ENCODE assay signal across 18 mouse cellular contexts in the genomic region with DNA sequence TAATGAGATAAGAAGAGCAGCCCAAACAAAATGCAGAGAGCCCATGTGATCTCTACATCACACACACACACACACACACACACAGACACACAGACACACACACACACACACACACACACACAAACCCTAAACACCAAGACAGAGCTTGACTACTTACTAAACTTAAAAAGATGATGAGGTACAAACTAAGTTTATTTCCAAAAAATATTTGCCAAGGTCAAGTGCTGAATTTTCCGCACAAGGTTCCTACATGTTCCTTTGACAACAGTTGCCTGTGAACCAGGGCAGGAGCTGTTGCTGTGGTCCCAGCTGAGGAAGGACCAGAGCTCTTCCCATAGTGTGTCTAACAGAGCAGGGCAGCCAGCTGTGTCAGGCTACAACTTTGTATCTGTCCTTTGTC. TPM values are rescaled to one million over a fixed set of nuclear protein-coding genes. Genes with fewer than 3 reads are reported as not detected.
DNase-seq lines count a peak whose midpoint lies in the region; ATAC-seq and TF ChIP-seq lines count a peak whose summit lies in the region.
"Had no signal": no experiment of that assay in that cellular context is flagged by ENCODE, and none has a peak within 500 bp of the region (broad histone marks: within the 10 kb centered on the region; RNA-seq: fewer than 3 reads in every experiment).

No protein-coding gene starts in this region.

- no peak overlapping the region for H3K4me3 ChIP-seq in heart, embryonic 10.5 days
- H3K4me3 ChIP-seq in spleen, adult 2 months (ENCODE audit: extremely low read depth, insufficient read depth, insufficient read length), result peak overlapping the region; percentile 68
- H3K4me3 ChIP-seq in small intestine, adult 2 months (ENCODE audit: low read depth, low read length), result peak overlapping the region; percentile 57
- H3K4me3 ChIP-seq in hindbrain, embryonic 11.5 days (ENCODE audit: low read depth, low read length), result no peak overlapping the region
- H3K4me3 ChIP-seq: erythroblast, embryonic 14.5 days; hindbrain, embryonic 12.5 days had no signal

- no peak for TF ChIP-seq POLR2A in spleen, adult 2 months (IDR thresholded peaks at IDR 0.05; ENCODE audit: low read depth, low read length)
- no peak for TF ChIP-seq POLR2A in small intestine, adult 2 months (IDR thresholded peaks at IDR 0.05; ENCODE audit: low read depth, low read length)

- no peaks in the 10 kb centered on the region for H3K9me3 ChIP-seq in heart, embryonic 10.5 days
- no peaks in the 10 kb centered on the region for H3K9me3 ChIP-seq in hindbrain, embryonic 11.5 days (ENCODE audit: control insufficient read depth, low read length)
- H3K9me3 ChIP-seq: hindbrain, embryonic 12.5 days had no signal

- H3K36me3 ChIP-seq in heart, embryonic 10.5 days, result no peaks in the 10 kb centered on the region
- peaks cover 6% of the 10 kb centered on the region; the same call in 1 of the 2 replicates for H3K36me3 ChIP-seq in spleen, adult 2 months (ENCODE audit: control insufficient read depth, insufficient read depth, low read length)
- H3K36me3 ChIP-seq in small intestine, adult 2 months (ENCODE audit: control insufficient read depth, insufficient read depth, low read length), result no peaks in the 10 kb centered on the region
- no peaks in the 10 kb centered on the region for H3K36me3 ChIP-seq in hindbrain, embryonic 11.5 days (ENCODE audit: control insufficient read depth, insufficient read depth, low read length)
- H3K36me3 ChIP-seq: hindbrain, embryonic 12.5 days had no signal

- ATAC-seq in hindbrain, embryonic 11.5 days (ENCODE audit: low FRiP score), result no peak
- ATAC-seq: forebrain, postnatal 0 days; intestine, postnatal 0 days had no signal

- peaks cover 4% of the 10 kb centered on the region; the same call in 1 of the 2 replicates for H3K4me1 ChIP-seq in heart, embryonic 10.5 days
- peaks cover 7% of the 10 kb centered on the region; the same call in 1 of the 2 replicates for H3K4me1 ChIP-seq in spleen, adult 2 months (ENCODE audit: control insufficient read depth, insufficient read depth, insufficient read length)
- H3K4me1 ChIP-seq in small intestine, adult 2 months (ENCODE audit: control insufficient read depth, insufficient read depth, insufficient read length, low read length), result no peaks in the 10 kb centered on the region; the same call in 1 of the 2 replicates
- H3K4me1 ChIP-seq in hindbrain, embryonic 11.5 days (replicated peaks; ENCODE audit: control insufficient read depth, insufficient read depth, low read length), result no peaks in the 10 kb centered on the region
- H3K4me1 ChIP-seq: hindbrain, embryonic 12.5 days had no signal

- 56% methylated on average over 1 of the region's 1 CpGs for WGBS in heart, embryonic 10.5 days
- WGBS in spleen, adult 2 months, result 73% methylated on average over 1 of the region's 1 CpGs
- 61% methylated on average over 1 of the region's 1 CpGs for WGBS in small intestine, adult 2 months
- WGBS in hindbrain, embryonic 11.5 days, result 91% methylated on average over 1 of the region's 1 CpGs

- no peak overlapping the region for H3K9ac ChIP-seq in hindbrain, embryonic 11.5 days (ENCODE audit: low read depth, low read length)
- H3K9ac ChIP-seq: forebrain, postnatal 0 days; hindbrain, embryonic 12.5 days; lung, embryonic 14.5 days had no signal

- no peaks in the 10 kb centered on the region for H3K27me3 ChIP-seq in heart, embryonic 10.5 days (ENCODE audit: insufficient read depth, poor library complexity, severe bottlenecking)
- no peaks in the 10 kb centered on the region for H3K27me3 ChIP-seq in spleen, adult 2 months (ENCODE audit: control insufficient read depth, insufficient read depth, low read length)
- no peaks in the 10 kb centered on the region for H3K27me3 ChIP-seq in small intestine, adult 2 months (ENCODE audit: control insufficient read depth, insufficient read depth, low read length)
- H3K27me3 ChIP-seq in hindbrain, embryonic 11.5 days (ENCODE audit: control insufficient read depth, insufficient read depth, low read length), result no peaks in the 10 kb centered on the region
- H3K27me3 ChIP-seq: hindbrain, embryonic 12.5 days had no signal

- DNase-seq in heart, embryonic 10.5 days (ENCODE audit: low spot score), result no peak
- DNase-seq in heart, adult 18-20 months, result no peak
- no peak for DNase-seq in spleen, adult 2 months (ENCODE audit: low read depth in 1 of 2, low spot score in 2 of 2)
- DNase-seq in spleen, postnatal 36 days (ENCODE audit: low spot score in 2 of 2), result no peak
- DNase-seq in ZHBTc4 (ENCODE audit: low read depth, low spot score), result peak; percentile 4
- DNase-seq in hindbrain, embryonic 11.5 days (ENCODE audit: low spot score), result no peak
- no peak for DNase-seq in right cerebral cortex, postnatal 4 days
- DNase-seq: cerebellum, postnatal 14 days; forebrain, postnatal 0 days; gastrocnemius, postnatal 25 days; retina, postnatal 1 day had no signal

- TF ChIP-seq CTCF in spleen, adult 2 months (IDR thresholded peaks at IDR 0.05; ENCODE audit: extremely low read depth, insufficient read depth, insufficient read length, insufficient replicate concordance), result no peak
- TF ChIP-seq CTCF in small intestine, adult 2 months (IDR thresholded peaks at IDR 0.05; ENCODE audit: extremely low read depth, insufficient read length, insufficient replicate concordance, low read depth, low read length), result no peak

- H3K4me2 ChIP-seq in hindbrain, embryonic 11.5 days (replicated peaks; ENCODE audit: low read depth, low read length), result no peak overlapping the region
- H3K4me2 ChIP-seq: hindbrain, embryonic 12.5 days; lung, embryonic 14.5 days had no signal

- peak overlapping the region; percentile 22; the same call in 1 of the 2 replicates for H3K27ac ChIP-seq in heart, embryonic 10.5 days
- peak overlapping the region; percentile 83 for H3K27ac ChIP-seq in spleen, adult 2 months (ENCODE audit: insufficient read depth, low read length)
- H3K27ac ChIP-seq in small intestine, adult 2 months (ENCODE audit: insufficient read depth, low read depth, low read length), result peak overlapping the region; percentile 57
- no peak overlapping the region for H3K27ac ChIP-seq in hindbrain, embryonic 11.5 days (ENCODE audit: low read depth, low read length)
- H3K27ac ChIP-seq: hindbrain, embryonic 12.5 days had no signal

RNA-seq across cellular contexts. Expression of gene Gbp9, which starts 0.4 kb away (rescaled TPM):
- polyA plus RNA-seq in heart, embryonic 10.5 days (2016; fragmentation: Nextera tagmentation; extraction: Ambion mirVana), result 1.3 and 2.3 TPM in 2 replicates
- 10 to 100 TPM in 1 of 2 experiments, 1 to 10 TPM in 1; 7.7 to 14.9 TPM for total RNA-seq in heart, adult 18-20 months (2021)
- polyA plus RNA-seq in spleen, adult 2 months (2012; rRNA removed), result 10.8 and 15.7 TPM in 2 replicates
- polyA plus RNA-seq in small intestine, adult 2 months (2012; rRNA removed), result 0.66 and 1.3 TPM in 2 replicates
- polyA plus RNA-seq in hindbrain, embryonic 11.5 days (2014; fragmentation: Nextera tagmentation; extraction: Ambion mirVana), result 1.0 and 1.3 TPM in 2 replicates

RNA-seq across cellular contexts. Expression of gene Gbp8, which starts 0.4 kb away (rescaled TPM):
- polyA plus RNA-seq in heart, embryonic 10.5 days (2016; fragmentation: Nextera tagmentation; extraction: Ambion mirVana), result 1.2 and 1.4 TPM in 2 replicates
- under 1 TPM; 0.72 to 0.82 TPM for total RNA-seq in heart, adult 18-20 months (2021)
- 9.8 and 12.8 TPM in 2 replicates for polyA plus RNA-seq in spleen, adult 2 months (2012; rRNA removed)
- polyA plus RNA-seq in small intestine, adult 2 months (2012; rRNA removed), result 1.3 and 2.7 TPM in 2 replicates
- polyA plus RNA-seq in hindbrain, embryonic 11.5 days (2014; fragmentation: Nextera tagmentation; extraction: Ambion mirVana), result 0.25 and 0.94 TPM in 2 replicates
- total RNA-seq: forebrain, postnatal 0 days had no signal
- polyA plus RNA-seq: limb, embryonic 11.5 days; neural tube, embryonic 14.5 days had no signal

RNA-seq across cellular contexts. Expression of gene Gbp4, which starts 0.5 kb away (rescaled TPM):
- 4.1 and 6.1 TPM in 2 replicates for polyA plus RNA-seq in heart, embryonic 10.5 days (2016; fragmentation: Nextera tagmentation; extraction: Ambion mirVana)
- 10 to 100 TPM in 1 of 2 experiments, 1 to 10 TPM in 1; 3.9 to 22.8 TPM for total RNA-seq in heart, adult 18-20 months (2021)
- 21.3 and 30.8 TPM in 2 replicates for polyA plus RNA-seq in spleen, adult 2 months (2012; rRNA removed)
- 3.3 and 4.9 TPM in 2 replicates for polyA plus RNA-seq in small intestine, adult 2 months (2012; rRNA removed)
- polyA plus RNA-seq in hindbrain, embryonic 11.5 days (2014; fragmentation: Nextera tagmentation; extraction: Ambion mirVana), result 0.35 and 0.39 TPM in 2 replicates

Comparison
In these comparisons a context has a peak if more than half of its experiments do, and no peak if none do; other contexts are left out.
1. H3K4me3 ChIP-seq: peak in spleen, adult 2 months (single experiment) and small intestine, adult 2 months (single experiment); none in heart, embryonic 10.5 days (single experiment) and hindbrain, embryonic 11.5 days (single experiment).